Mouse (Mus musculus): Measurements from ENCODE around the gene Zc2hc1b. TPM values are rescaled to one million over a fixed set of nuclear protein-coding genes. Genes with fewer than 3 reads are reported as not detected.
A peak's percentile ranks its signal among the peaks of the same experiment; 100 is the strongest.
"Not testable (repeated sequence)": the region's sequence is repeated elsewhere in the genome, so short reads cannot be mapped to it uniquely, and the experiment has no call there.

Gene Zc2hc1b
- polyA plus RNA-seq (2012; rRNA removed): not detected in 2 replicates

GRCm38 (mm10) chr10:13177973-13178624 is at the start of gene Zc2hc1b:
Zc2hc1b (minus strand) TSS chr10:13178023.
- DNase-seq (ENCODE audit: low spot score): no peak

DNA sequence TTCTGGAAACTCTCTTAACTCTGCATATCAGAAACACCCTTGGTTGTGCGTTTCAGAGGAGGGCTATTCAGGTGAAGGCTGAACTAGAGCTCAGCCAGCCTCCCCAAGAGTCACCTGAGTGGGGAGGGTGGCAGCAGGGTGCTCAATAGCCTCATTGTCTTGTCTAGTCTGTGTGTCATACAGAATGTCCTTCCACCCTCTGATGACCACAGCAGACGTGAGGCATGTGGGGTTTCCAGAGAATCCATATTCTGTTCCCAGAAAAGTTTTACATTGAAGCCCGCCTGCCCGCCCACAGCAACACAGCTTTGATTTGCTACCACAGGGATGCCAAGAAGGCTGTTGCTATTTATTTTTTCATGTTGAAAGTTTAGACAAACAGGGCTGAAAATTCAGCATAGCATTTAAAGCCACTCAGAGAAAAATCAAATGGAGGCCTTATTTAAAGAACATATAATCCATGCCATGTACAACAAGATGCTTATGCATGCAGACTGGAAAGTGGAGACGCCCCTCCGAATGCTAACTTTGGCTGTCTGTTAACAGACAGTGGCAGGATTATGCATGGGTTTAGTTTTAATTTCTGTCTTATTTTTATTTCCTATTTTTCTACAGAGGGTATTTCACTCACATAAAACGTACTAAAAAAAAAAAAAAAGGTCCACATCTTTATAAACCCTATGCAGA is 47.7 kb upstream of the Zc2hc1b start:
- DNase-seq (ENCODE audit: low spot score): no peak

DNA sequence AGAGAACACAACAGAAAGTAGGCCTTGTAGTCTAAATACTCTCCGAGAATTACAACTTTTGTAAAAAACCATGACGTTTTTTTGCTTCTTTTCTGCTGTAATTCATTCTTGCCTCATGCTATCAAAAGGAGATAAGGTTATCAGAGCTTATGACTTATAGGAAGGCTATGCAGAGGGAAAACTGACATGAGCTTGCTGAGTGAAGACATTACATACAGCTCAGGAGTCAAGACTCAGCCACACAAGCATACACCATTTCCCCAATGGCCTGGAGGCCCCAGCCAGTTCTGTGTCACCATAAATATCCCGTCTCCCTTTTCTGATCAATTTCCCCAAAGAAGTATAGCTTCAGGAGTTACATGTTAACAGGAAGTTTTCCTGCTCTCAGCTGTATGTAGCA is 44.3 kb upstream of the Zc2hc1b start:
- no peak for DNase-seq (ENCODE audit: low spot score)

- no peak for DNase-seq (ENCODE audit: low spot score)
Observed at GRCm38 (mm10) chr10:13220061-13220460, 42.2 kb upstream of the Zc2hc1b start.

- DNase-seq (ENCODE audit: low spot score): no peak
Observed at GRCm38 (mm10) chr10:13213956-13214355, 36.1 kb upstream of the Zc2hc1b start.

GRCm38 (mm10) chr10:13212829-13213228 is 35.0 kb upstream of the Zc2hc1b start:
- no peak for DNase-seq (ENCODE audit: low spot score)

- DNase-seq (ENCODE audit: low spot score): no peak
Observed at GRCm38 (mm10) chr10:13212326-13212725, 34.5 kb upstream of the Zc2hc1b start.

GRCm38 (mm10) chr10:13209930-13210637 is 32.3 kb upstream of the Zc2hc1b start:
- no peak for DNase-seq (ENCODE audit: low spot score)

DNA sequence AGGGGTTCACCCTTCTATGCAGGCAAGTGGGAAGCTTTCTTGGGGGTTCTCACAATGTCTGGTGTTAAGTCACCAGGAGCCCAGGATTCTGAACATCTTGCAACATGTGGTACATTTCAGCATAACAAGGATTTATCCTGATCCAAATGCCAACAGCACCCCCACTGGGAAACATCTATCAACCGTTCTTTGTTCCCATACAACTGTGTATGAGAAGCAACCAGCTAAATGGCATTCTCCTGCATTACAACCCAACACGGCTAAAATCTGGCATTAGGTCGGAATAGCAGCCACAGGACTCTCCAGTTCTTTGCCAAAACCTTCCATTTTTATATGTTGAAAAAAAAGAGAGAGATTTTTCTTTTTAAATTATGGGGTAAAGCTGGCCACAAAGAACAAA is 31.7 kb upstream of the Zc2hc1b start:
- no peak for DNase-seq (ENCODE audit: low spot score)

GRCm38 (mm10) chr10:13209061-13209460 is 31.2 kb upstream of the Zc2hc1b start:
- no peak for DNase-seq (ENCODE audit: low spot score)

GRCm38 (mm10) chr10:13201741-13202293 is 24.0 kb upstream of the Zc2hc1b start:
- DNase-seq (ENCODE audit: low spot score): no peak

GRCm38 (mm10) chr10:13200862-13201261 is 23.0 kb upstream of the Zc2hc1b start:
- DNase-seq (ENCODE audit: low spot score): no peak

- no peak for DNase-seq (ENCODE audit: low spot score)
Observed at GRCm38 (mm10) chr10:13199234-13199633, 21.4 kb upstream of the Zc2hc1b start.

DNA sequence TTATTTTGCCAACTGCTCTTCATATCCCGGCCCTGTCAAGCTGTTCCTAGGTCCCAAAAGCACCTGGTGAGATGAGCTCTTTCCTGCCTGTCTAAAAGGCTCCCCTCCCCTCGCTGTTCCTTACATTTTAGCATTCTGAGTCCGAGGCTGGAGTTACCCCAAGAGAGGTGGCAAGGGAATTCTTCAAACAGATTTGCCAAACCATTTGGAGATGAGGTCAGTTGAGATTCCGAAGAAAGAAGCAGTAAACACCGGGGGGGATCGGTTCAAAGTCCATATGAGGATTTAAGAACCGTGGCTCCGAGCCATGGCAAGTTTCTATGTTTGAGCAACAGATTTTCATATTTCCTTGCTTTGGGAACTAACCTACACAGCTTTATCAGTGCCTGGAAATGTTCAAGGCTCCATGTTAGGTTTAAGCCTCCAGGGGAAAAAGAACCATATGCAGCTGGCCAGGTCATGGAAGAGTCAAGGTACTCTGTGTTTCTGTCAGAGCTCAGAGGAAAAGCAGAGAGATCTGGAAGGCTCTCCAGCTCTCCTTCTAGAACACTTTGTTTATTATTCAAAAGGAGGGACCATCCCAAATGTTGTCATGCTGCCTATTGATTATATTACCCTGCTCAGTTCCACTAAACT is 19.2 kb upstream of the Zc2hc1b start:
- DNase-seq (ENCODE audit: low spot score): no peak

DNA sequence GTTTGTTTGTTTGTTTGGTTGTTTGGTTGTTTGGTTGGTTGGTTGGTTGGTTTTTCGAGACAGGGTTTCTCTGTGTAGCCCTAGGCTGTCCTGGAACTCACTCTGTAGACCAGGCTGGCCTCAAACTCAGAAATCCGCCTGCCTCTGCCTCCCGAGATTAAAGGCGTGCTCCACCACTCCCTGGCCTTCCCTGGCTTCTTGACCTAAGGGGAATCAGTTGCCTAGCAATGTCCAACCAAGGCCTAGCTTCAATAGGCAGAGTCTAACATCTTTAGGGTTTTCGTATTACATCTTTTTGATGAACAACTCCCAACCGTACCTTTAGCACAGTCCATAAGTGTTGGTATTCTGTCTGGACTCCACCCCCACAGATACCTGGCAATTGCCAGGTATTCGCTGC is 15.7 kb upstream of the Zc2hc1b start:
- not testable (repeated sequence) for DNase-seq (ENCODE audit: low spot score)

- peak; percentile 88 for DNase-seq (ENCODE audit: low spot score)
Observed at GRCm38 (mm10) chr10:13192731-13193351, 15.0 kb upstream of the Zc2hc1b start, which contains the start of gene Ltv1. Ltv1 (minus strand) TSS chr10:13193168.

DNA sequence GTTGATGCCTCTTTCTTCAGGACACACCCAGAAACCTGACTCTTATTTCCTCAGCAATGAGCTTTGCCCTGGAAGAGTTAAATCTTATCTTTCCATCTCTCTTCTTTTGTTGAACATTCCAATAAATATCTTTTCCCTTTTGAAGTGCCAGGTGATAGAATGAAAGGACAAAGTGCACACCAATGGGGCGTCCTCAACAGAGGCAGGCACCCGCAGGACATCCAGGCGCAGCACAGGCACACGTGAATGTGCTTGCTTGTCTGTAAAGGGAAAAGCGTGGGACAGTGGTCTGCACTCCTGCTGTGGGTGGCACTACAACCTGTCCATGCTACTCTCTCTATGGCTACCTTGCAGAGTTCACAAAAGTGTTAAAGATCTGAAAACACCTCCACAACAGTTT is 12.1 kb upstream of the Zc2hc1b start:
- no peak for DNase-seq (ENCODE audit: low spot score)

DNA sequence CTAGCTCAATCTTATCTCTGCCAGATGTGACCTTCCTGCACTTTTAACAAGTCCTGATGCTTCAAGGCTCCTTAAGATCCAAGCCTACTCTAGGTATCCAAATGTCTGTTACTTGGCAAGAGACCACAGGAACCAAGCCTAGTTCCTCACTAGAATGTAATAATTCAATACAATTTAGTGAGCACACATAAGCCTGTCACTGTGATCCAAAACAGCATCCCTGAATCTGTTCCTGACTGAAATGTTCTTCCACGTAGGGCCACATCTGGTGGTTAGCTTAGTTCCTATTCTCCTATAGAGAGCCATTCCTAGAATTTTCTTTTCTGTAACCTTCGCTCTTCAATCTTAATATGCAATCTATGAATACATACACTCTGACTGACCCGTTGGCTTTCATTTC is 8.9 kb upstream of the Zc2hc1b start:
- DNase-seq (ENCODE audit: low spot score): no peak

- DNase-seq (ENCODE audit: low spot score): no peak
Observed at GRCm38 (mm10) chr10:13184170-13184766, 6.4 kb upstream of the Zc2hc1b start.

GRCm38 (mm10) chr10:13180211-13180610 is 2.4 kb upstream of the Zc2hc1b start:
- DNase-seq (ENCODE audit: low spot score): no peak

DNA sequence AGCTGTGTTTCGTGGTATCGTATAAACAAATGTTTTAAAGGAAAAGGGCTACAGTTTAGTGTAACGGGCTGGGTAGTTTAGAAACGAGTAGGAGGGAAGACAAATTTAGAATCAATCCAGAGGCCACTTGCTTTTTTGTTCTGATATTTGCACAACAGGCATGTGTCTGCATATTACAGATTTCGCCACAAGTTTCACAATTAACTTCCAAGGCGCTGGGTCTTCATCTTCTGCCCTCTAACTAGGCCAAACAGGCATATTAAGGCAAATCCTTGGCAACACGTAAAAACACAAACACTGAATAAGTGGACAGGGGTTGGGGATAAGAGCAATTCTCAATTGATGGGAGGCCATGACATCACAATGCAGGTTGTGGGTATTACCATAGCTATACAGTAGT is 2.0 kb downstream of the Zc2hc1b start:
- DNase-seq (ENCODE audit: low spot score): no peak

All from urinary bladder, adult 2 months (tissue).